In the genomic region with DNA sequence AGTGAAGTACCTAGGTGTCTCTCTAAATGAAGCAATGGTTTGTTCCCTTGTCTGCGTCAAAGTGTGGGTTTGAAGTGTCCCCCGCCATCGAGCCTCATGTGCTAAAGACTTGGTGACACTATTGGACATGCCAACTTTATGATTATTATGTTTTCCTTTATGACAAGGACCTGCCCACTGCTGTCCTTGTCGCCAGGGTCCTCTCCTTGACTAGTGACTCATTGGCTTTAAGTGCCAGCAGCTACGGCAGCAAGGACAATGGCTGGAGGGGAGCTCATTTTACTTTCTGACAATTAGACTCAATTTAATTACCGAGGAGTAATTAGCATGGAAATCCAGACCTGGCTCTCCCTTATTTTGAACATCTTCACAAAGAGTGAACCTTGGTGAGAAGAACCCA, we compare ENCODE assay signal across 23 mouse cellular contexts.
"Had no signal": no experiment of that assay in that cellular context is flagged by ENCODE, and none has a peak within 500 bp of the region (broad histone marks: within the 10 kb centered on the region; RNA-seq: fewer than 3 reads in every experiment).

No protein-coding gene starts in this region.

- H3K4me3 ChIP-seq: heart, adult 2 months; heart, embryonic 13.5 days; heart, embryonic 15.5 days; hindbrain, embryonic 13.5 days; hindbrain, embryonic 15.5 days; kidney, embryonic 15.5 days; limb, embryonic 13.5 days; limb, embryonic 15.5 days; liver, embryonic 12.5 days had no signal

- H3K4me1 ChIP-seq: heart, embryonic 13.5 days; heart, embryonic 15.5 days; hindbrain, embryonic 15.5 days; kidney, embryonic 15.5 days; limb, embryonic 13.5 days; limb, embryonic 15.5 days; liver, embryonic 12.5 days had no signal

- H3K27ac ChIP-seq: heart, adult 2 months; heart, embryonic 13.5 days; heart, embryonic 15.5 days; hindbrain, embryonic 13.5 days; hindbrain, embryonic 15.5 days; hindbrain, postnatal 0 days; kidney, embryonic 15.5 days; kidney, postnatal 0 days; limb, embryonic 13.5 days; limb, embryonic 15.5 days; liver, embryonic 12.5 days; liver, embryonic 14.5 days had no signal

- DNase-seq: gastrocnemius, postnatal 10 days; heart, adult 2 months; heart, postnatal 14 days; heart, postnatal 36 days; kidney, adult 11 months; kidney, adult 2 months; kidney, adult 9 months; kidney, postnatal 14 days; kidney, postnatal 36 days; layer of hippocampus, adult 9-11 months; layer of hippocampus, postnatal 36 days; left cerebral cortex, postnatal 4 days had no signal

- H3K27me3 ChIP-seq: heart, embryonic 13.5 days; heart, embryonic 15.5 days; hindbrain, embryonic 13.5 days; hindbrain, embryonic 15.5 days; kidney, embryonic 15.5 days; limb, embryonic 13.5 days; limb, embryonic 15.5 days; liver, embryonic 12.5 days had no signal

- H3K36me3 ChIP-seq: heart, embryonic 13.5 days; heart, embryonic 15.5 days; hindbrain, embryonic 13.5 days; hindbrain, embryonic 15.5 days; kidney, embryonic 15.5 days; limb, embryonic 13.5 days; limb, embryonic 15.5 days; liver, embryonic 12.5 days had no signal
